Mouse (Mus musculus): ENCODE data around the gene Tuft1. TPM values are rescaled to one million over a fixed set of nuclear protein-coding genes. Genes with fewer than 3 reads are reported as not detected.

The Tuft1 gene
- polyA plus RNA-seq (2014; fragmentation: Illumina TruSeq; extraction: RNeasy Lipid Tissue Mini Kit (QIAGEN cat#74804); ENCODE audit: low read depth, low replicate concordance), result 22.5 TPM

DNA sequence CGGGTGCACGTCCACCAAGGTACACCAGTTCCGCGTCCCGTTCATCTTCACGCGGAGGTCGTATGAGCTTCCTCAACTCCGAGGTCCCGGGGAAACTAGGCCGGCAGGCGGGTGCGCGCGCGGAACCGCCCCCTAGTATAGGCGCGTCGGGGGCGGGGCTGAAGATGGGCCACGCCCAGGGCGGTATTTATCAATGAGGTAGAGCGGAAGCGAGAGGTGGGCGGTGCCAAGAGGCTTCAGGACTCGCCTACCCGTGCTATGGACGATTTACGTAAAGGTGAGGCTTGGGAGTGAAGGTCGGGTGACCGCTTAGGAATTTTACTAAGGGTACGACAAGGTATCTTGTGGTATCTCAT lies at the start of gene Tuft1:
Tuft1 (minus strand) TSS at position 133 of the 356 bp plus-strand sequence.

DNA sequence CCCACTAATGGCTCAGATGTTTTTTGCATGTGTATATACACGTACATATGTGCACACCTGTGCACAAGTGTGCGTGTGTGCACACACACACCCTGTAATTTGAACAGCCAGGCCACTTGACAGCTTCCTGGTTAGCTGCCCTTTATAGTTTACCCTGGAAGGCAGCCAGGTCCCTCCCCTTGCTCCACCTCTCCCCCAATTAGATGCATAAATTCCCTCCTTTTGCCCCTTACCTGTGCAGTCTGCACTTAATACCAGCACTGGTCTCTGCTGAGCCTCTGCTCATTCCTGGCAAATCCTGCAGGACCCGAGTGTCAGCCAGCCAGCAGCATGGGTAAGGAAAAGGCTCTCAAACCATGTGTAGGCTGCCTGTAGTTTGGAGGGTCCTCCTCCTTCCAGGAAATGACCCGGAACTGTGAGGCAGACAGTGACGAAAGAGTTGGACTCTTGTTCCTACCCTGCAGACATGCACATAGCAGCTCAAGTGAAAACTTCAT lies 34.7 kb upstream of the Tuft1 start, which contains the start of gene Selenbp2:
Selenbp2 (plus strand) TSS at position 228 of the 497 bp plus-strand sequence.

DNA sequence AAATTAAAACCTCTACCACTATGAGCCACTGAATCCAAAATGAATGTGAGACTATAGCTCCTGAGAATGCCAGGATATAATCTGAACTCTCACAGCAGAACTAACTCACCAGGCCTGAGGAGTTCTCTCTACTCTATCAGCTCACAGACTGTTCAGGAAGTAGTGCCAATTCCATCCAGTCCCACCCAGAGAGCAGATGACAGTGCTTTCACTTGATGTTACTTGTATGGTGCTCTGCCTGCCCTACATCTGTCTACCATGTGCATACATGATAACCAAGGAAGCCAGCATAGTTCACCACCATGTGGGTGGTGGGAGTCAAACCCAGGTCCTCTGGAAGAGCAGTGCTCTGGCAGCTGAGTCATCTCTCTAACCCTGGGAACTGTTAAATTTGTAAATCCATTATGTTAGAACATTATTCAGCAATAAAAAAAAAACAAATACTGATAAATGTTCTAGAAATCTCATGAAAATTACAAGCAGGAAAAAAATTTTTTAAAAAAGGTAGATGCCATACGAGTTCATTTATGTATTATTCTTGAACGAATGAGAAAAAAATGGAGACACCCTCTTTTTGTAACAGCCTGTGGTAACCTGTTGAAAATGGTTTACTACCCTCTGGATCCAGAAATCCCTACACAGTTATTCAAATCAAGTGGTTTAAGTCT lies 16.0 kb downstream of the Tuft1 start, which contains the start of gene Gm10972:
Gm10972 (plus strand) TSS at position 618 of the 668 bp plus-strand sequence.

DNA sequence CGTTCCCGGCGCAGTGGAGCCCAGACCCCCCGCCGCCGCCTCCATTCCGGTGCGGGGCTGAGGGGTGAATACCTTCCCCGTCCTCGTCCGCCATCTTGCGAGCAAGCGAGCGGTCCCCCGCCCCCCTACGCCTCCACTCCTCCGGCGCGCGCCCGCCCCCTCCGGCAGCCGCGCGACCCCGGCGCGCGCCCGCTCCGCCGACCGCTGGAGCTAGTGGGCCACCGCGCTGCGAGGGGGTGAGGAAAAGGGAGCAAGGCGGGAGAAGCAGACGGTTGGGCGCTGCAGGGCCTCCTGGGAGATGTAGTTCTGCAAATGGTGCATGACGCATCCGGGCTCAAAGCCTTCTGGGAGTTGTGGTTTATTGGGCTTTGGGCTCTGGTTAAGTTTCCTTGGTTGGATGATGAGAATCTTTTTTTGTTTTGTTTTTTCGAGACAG lies 76.2 kb downstream of the Tuft1 start, which contains the start of gene Snx27:
Snx27 (minus strand) TSS at position 261 of the 436 bp plus-strand sequence.

Other genes starting within 250 kb of the Tuft1 start
- gene Tdrkh, start 245.6 kb downstream of the Tuft1 start, polyA plus RNA-seq (2014; fragmentation: Illumina TruSeq; extraction: RNeasy Lipid Tissue Mini Kit (QIAGEN cat#74804); ENCODE audit: low read depth, low replicate concordance), result 3.1 TPM
- 50.4 TPM for gene Mrpl9, start 215.6 kb downstream of the Tuft1 start, polyA plus RNA-seq (2014; fragmentation: Illumina TruSeq; extraction: RNeasy Lipid Tissue Mini Kit (QIAGEN cat#74804); ENCODE audit: low read depth, low replicate concordance)
- 1.3 TPM for gene Oaz3, start 215.0 kb downstream of the Tuft1 start, polyA plus RNA-seq (2014; fragmentation: Illumina TruSeq; extraction: RNeasy Lipid Tissue Mini Kit (QIAGEN cat#74804); ENCODE audit: low read depth, low replicate concordance)
- gene Celf3, start 180.6 kb downstream of the Tuft1 start, polyA plus RNA-seq (2014; fragmentation: Illumina TruSeq; extraction: RNeasy Lipid Tissue Mini Kit (QIAGEN cat#74804); ENCODE audit: low read depth, low replicate concordance), result 0.69 TPM
- 3.2 TPM for gene Riiad1, start 178.5 kb downstream of the Tuft1 start, polyA plus RNA-seq (2014; fragmentation: Illumina TruSeq; extraction: RNeasy Lipid Tissue Mini Kit (QIAGEN cat#74804); ENCODE audit: low read depth, low replicate concordance)
- 47.7 TPM for gene Snx27, start 76.2 kb downstream of the Tuft1 start, polyA plus RNA-seq (2014; fragmentation: Illumina TruSeq; extraction: RNeasy Lipid Tissue Mini Kit (QIAGEN cat#74804); ENCODE audit: low read depth, low replicate concordance)
- gene Gm10972, start 15.8 kb downstream of the Tuft1 start, polyA plus RNA-seq (2014; fragmentation: Illumina TruSeq; extraction: RNeasy Lipid Tissue Mini Kit (QIAGEN cat#74804); ENCODE audit: low read depth, low replicate concordance), result not detected
- gene Selenbp2, start 34.7 kb upstream of the Tuft1 start, polyA plus RNA-seq (2014; fragmentation: Illumina TruSeq; extraction: RNeasy Lipid Tissue Mini Kit (QIAGEN cat#74804); ENCODE audit: low read depth, low replicate concordance), result not detected
- gene Cgn, start 127.6 kb upstream of the Tuft1 start, polyA plus RNA-seq (2014; fragmentation: Illumina TruSeq; extraction: RNeasy Lipid Tissue Mini Kit (QIAGEN cat#74804); ENCODE audit: low read depth, low replicate concordance), result 27.4 TPM
- 15.9 TPM for gene Pogz, start 178.7 kb upstream of the Tuft1 start, polyA plus RNA-seq (2014; fragmentation: Illumina TruSeq; extraction: RNeasy Lipid Tissue Mini Kit (QIAGEN cat#74804); ENCODE audit: low read depth, low replicate concordance)
- gene Psmb4, start 228.1 kb upstream of the Tuft1 start, polyA plus RNA-seq (2014; fragmentation: Illumina TruSeq; extraction: RNeasy Lipid Tissue Mini Kit (QIAGEN cat#74804); ENCODE audit: low read depth, low replicate concordance), result 47.9 TPM

All from sigmoid colon, adult 10 weeks (tissue).